Mouse (Mus musculus): Measurements from ENCODE around the gene Dedd.
A peak's percentile ranks its signal among the peaks of the same experiment; 100 is the strongest.

Dedd gene

GRCm38 (mm10) chr1:171360656-171361055 is 31.7 kb downstream of the Dedd start, which contains the start of gene Klhdc9:
Klhdc9 (minus strand) TSS chr1:171360798.
- peak; percentile 69 to 85 for DNase-seq (ENCODE audit: low spot score in 2 of 2)

- DNase-seq (ENCODE audit: low spot score in 2 of 2), result peak in 1 of 2 experiments; percentile 71
These were observed 32.5 kb downstream of the Dedd start for GRCm38 (mm10) chr1:171361106-171362103.

- no peak for DNase-seq (ENCODE audit: low spot score in 2 of 2)
These were observed 37.0 kb downstream of the Dedd start for GRCm38 (mm10) chr1:171365934-171366333.

- DNase-seq (ENCODE audit: low spot score in 2 of 2), result no peak
These were observed 41.1 kb downstream of the Dedd start, which contains the start of gene Nectin4 for GRCm38 (mm10) chr1:171369845-171370556. Nectin4 (plus strand) TSS chr1:171370099.

- no peak for DNase-seq (ENCODE audit: low spot score in 2 of 2)
These were observed 43.9 kb downstream of the Dedd start for GRCm38 (mm10) chr1:171372880-171373279.

GRCm38 (mm10) chr1:171373946-171374345 is 45.0 kb downstream of the Dedd start:
- no peak for DNase-seq (ENCODE audit: low spot score in 2 of 2)

- DNase-seq (ENCODE audit: low spot score in 2 of 2), result no peak
These were observed 46.7 kb downstream of the Dedd start for GRCm38 (mm10) chr1:171375646-171376097.

- no peak for DNase-seq (ENCODE audit: low spot score in 2 of 2)
These were observed 49.4 kb downstream of the Dedd start for GRCm38 (mm10) chr1:171378298-171378697.

GRCm38 (mm10) chr1:171379935-171380599 is 51.1 kb downstream of the Dedd start:
- DNase-seq (ENCODE audit: low spot score in 2 of 2), result peak; percentile 54 to 73

GRCm38 (mm10) chr1:171382096-171382620 is 53.2 kb downstream of the Dedd start:
- DNase-seq (ENCODE audit: low spot score in 2 of 2), result no peak

- DNase-seq (ENCODE audit: low spot score in 2 of 2), result no peak
These were observed 55.4 kb downstream of the Dedd start for GRCm38 (mm10) chr1:171384361-171384760.

GRCm38 (mm10) chr1:171385171-171385570 is 56.2 kb downstream of the Dedd start:
- no peak for DNase-seq (ENCODE audit: low spot score in 2 of 2)

GRCm38 (mm10) chr1:171387099-171387498 is 58.2 kb downstream of the Dedd start:
- DNase-seq (ENCODE audit: low spot score in 2 of 2), result peak in 1 of 2 experiments; percentile 25

- no peak for DNase-seq (ENCODE audit: low spot score in 2 of 2)
These were observed 59.6 kb downstream of the Dedd start, which contains the start of gene Arhgap30 for GRCm38 (mm10) chr1:171388376-171389102. Arhgap30 (plus strand) TSS chr1:171388954.

- no peak for DNase-seq (ENCODE audit: low spot score in 2 of 2)
These were observed 61.2 kb downstream of the Dedd start for GRCm38 (mm10) chr1:171390101-171390500.
